Mouse (Mus musculus) liver, embryonic 11.5 days (tissue): ENCODE measurements around the gene Acat1. TPM values are rescaled to one million over a fixed set of nuclear protein-coding genes. Genes with fewer than 3 reads are reported as not detected.

ENCODE experiments used
- ATAC-seq: fragments of 200-750 bp; cut with Nextera tagmentation; replicated peaks from 2 replicates; pipeline ENCODE4 v1.8.0; 2017; ENCODE audit warnings: moderate number of reproducible peaks, mild to moderate bottlenecking, moderate TSS enrichment, moderate library complexity; ENCODE audit not compliant: low FRiP score
- DNase-seq: peaks from one replicate; pipeline ENCODE4 v3.0.0-alpha.2; 2017; ENCODE audit warnings: low spot score
- H3K27ac ChIP-seq: fragments of 300-500 bp; sonication (generic); 2 replicates; pipeline ENCODE4 v1.5.1; 2014; ENCODE audit warnings: mild to moderate bottlenecking, low read depth, low read length, control low read depth
- H3K27me3 ChIP-seq: fragments of 300-500 bp; sonication (generic); replicated peaks from 2 replicates; pipeline ENCODE4 v1.6.1; 2014; ENCODE audit warnings: low read length, mixed read lengths; ENCODE audit not compliant: control insufficient read depth, insufficient read depth
- H3K36me3 ChIP-seq: fragments of 300-500 bp; sonication (generic); 2 replicates; pipeline ENCODE4 v1.6.1; 2014; ENCODE audit warnings: mild to moderate bottlenecking, low read length, moderate library complexity, mixed read lengths; ENCODE audit not compliant: control insufficient read depth, insufficient read depth
- H3K4me1 ChIP-seq: fragments of 300-500 bp; sonication (generic); replicated peaks from 2 replicates; pipeline ENCODE4 v1.6.1; 2014; ENCODE audit warnings: low read length, mixed read lengths; ENCODE audit not compliant: control insufficient read depth, insufficient read depth
- H3K4me2 ChIP-seq: fragments of 300-500 bp; sonication (generic); 2 replicates; pipeline ENCODE4 v1.6.1; 2014; ENCODE audit warnings: mild to moderate bottlenecking, control low read depth, moderate library complexity
- H3K4me3 ChIP-seq: fragments of 300-500 bp; sonication (generic); 2 replicates; pipeline ENCODE4 v1.5.1; 2014; ENCODE audit warnings: low read depth, low read length, control low read depth
- H3K9ac ChIP-seq: fragments of 300-500 bp; sonication (generic); 2 replicates; pipeline ENCODE4 v1.6.1; 2014; ENCODE audit warnings: low read depth, low read length, control low read depth
- H3K9me3 ChIP-seq: fragments of 300-500 bp; sonication (generic); 2 replicates; pipeline ENCODE4 v1.6.1; 2016; ENCODE audit warnings: low read length, inconsistent platforms, mixed read lengths; ENCODE audit not compliant: control insufficient read depth
- WGBS: fragments of 180-500 bp; shearing (Covaris S2); extraction: QIAGEN DNeasy Blood & Tissue Kit; methylation state at CpG from one replicate; pipeline ENCODE4 v1.1.7; 2014; 5-methylcytosine and 5-hydroxymethylcytosine counted together
- polyA plus RNA-seq: library from polyadenylated mRNA; unstranded; fragments of >200 nt; fragmentation: Nextera tagmentation; extraction: Ambion mirVana; gene quantifications from 2 replicates; pipeline ENCODE4 v1.2.1, GENCODE M21; 2014

Gene Acat1
- polyA plus RNA-seq, 1 experiment from 2014 or later: 63.3 TPM

- 89% methylated on average over 7 of the region's 7 CpGs for WGBS
- DNase-seq (no peak), ATAC-seq (no peak)
- Histone ChIP-seq H3K27ac (no peak overlapping the region), H3K36me3 (peaks cover 25% of the 10 kb centered on the region), H3K4me3 (no peak overlapping the region), H3K9ac (no peak overlapping the region), H3K9me3 (no peaks in the 10 kb centered on the region), H3K4me1 (no peaks in the 10 kb centered on the region), H3K4me2 (no peak overlapping the region), H3K27me3 (no peaks in the 10 kb centered on the region)
These were observed 37.5 kb downstream of the Acat1 start for GRCm38 (mm10) chr9:53572516-53573307.

DNA sequence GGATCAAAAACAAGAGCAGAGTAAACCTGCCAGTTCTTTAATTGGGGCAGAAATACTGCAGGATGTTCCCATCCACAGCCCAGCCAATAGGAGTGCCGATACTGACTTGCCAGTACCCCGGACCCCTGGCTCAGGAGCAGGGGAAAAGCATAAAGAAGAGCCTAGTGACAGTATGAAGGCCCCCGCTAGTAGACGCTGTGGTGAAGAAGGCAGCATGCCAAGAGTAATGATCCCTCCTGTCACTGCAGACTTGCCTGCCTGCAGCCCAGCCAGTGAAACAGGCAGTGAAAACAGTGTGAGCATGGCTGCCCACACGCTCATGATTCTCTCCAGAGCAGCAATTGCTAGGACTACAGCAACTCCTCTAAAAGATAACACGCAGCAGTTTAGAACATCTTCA lies 39.5 kb downstream of the Acat1 start:
- no peak overlapping the region for H3K27ac ChIP-seq
- no peak overlapping the region for H3K4me2 ChIP-seq
- H3K27me3 ChIP-seq: no peaks in the 10 kb centered on the region
- H3K4me3 ChIP-seq: no peak overlapping the region
- DNase-seq (no peak), ATAC-seq (no peak)
- H3K9me3 ChIP-seq: no peaks in the 10 kb centered on the region
- peaks cover 28% of the 10 kb centered on the region for H3K36me3 ChIP-seq
- H3K4me1 ChIP-seq: no peaks in the 10 kb centered on the region
- 89% methylated on average over 6 of the region's 6 CpGs for WGBS
- H3K9ac ChIP-seq: no peak overlapping the region

DNA sequence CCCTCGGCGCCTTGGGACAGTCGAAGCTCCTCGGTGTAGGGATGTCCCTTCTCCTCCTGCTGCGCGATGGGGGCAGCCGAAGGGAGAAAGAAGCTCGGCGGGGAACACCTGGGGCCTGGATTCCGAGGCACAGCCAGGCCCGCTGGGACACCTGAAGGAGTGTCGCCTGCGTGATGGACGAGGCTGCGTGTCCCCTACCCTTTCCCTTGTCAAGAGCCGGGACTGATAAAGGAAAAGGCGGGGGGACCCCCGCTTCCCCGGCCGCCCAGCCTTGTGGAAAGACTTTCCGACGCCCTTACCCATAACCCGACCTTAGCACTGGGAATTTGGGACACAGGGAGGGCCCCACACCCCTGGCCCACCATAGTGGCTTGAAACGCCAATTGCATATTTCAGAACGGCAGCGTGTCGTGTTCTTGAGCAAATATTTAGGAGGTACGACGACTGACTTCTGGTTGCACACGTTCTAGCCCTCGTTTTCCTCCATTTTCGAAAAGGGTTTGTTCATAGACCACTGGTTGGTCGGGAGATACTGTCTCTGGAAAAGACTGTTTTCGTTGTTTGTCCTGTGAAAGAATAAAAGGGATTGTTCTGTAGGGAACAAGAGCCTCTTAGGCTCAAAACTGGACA lies 72.7 kb downstream of the Acat1 start:
- under 1% methylated on average over 32 of the region's 34 CpGs for WGBS
- peak overlapping the region; percentile 95 for H3K9ac ChIP-seq
- H3K27me3 ChIP-seq: no peaks in the 10 kb centered on the region
- peak overlapping the region; percentile 95 for H3K27ac ChIP-seq
- no peaks in the 10 kb centered on the region for H3K36me3 ChIP-seq
- H3K4me2 ChIP-seq: peak overlapping the region; percentile 73
- peaks cover 7% of the 10 kb centered on the region for H3K4me1 ChIP-seq
- H3K9me3 ChIP-seq: no peaks in the 10 kb centered on the region
- no peak for DNase-seq
- peak overlapping the region; percentile 95 for H3K4me3 ChIP-seq
- peak; percentile 29; the same call in 1 of the 2 replicates for ATAC-seq

- H3K27me3 ChIP-seq: no peaks in the 10 kb centered on the region
- ATAC-seq (peak; percentile 99), DNase-seq (peak; percentile 98)
- H3K9me3 ChIP-seq: no peaks in the 10 kb centered on the region
- H3K4me3 ChIP-seq: peak within 1 kb of the TSS; percentile 95
- H3K4me2 ChIP-seq: peak within 1 kb of the TSS; percentile 87
- H3K4me1 ChIP-seq: peaks cover 7% of the 10 kb centered on the region
- under 1% methylated on average over 69 of the region's 69 CpGs for WGBS
- H3K36me3 ChIP-seq: no peaks in the 10 kb centered on the region
- peak within 1 kb of the TSS; percentile 95 for H3K27ac ChIP-seq
- H3K9ac ChIP-seq: peak within 1 kb of the TSS; percentile 95
These were observed 73.4 kb downstream of the Acat1 start, which contains the start of the genes Atm and Npat for GRCm38 (mm10) chr9:53536558-53537320. Atm (minus strand) TSS chr9:53536740. Npat (plus strand) TSS chr9:53537047.

DNA sequence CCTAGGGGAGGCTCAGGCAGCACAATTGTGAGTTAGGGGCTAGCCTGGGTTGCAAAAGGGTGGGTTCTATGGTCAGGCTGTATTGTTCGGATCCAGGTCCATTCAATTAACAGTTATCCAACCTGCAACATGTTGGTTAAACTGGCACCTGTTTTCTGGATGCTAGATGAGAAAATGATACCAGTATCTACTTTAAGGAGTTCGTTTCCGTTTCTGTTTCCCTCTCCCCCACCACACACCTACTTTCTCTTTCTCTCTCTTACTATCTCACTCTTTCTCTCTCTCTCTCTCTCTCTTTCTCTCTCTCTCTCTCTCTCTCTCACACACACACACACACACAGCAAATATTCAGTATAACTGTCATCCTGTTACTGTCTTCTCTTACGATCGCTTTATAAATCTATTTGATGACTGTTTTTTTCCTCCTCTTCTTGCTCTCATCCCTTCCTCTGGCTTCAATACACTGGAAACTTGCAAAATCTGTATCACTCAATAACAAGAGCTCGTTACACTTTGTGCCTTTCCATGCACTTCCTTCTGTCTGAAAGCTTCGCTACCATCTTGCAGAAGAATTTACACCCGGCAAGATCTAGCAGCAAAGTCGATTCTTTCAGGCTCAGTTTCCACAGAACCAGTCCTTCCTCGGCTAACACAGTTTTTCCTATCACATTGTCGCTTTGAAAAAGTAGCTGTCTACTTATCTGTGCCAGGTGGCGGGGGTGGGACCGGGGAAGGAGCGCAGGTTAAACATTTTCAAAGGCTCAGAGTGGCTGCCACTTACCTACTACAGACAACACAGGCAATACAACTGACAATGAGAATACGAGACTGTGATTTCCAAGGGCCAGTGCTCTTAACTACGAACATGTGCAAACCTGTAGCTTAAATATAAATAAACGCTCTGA lies 74.5 kb downstream of the Acat1 start:
- peak overlapping the region; percentile 95 for H3K4me3 ChIP-seq
- peak overlapping the region; percentile 25 for H3K27ac ChIP-seq
- H3K9me3 ChIP-seq: no peaks in the 10 kb centered on the region
- no peaks in the 10 kb centered on the region; the same call in 1 of the 2 replicates for H3K36me3 ChIP-seq
- peak overlapping the region; percentile 87 for H3K4me2 ChIP-seq
- no peaks in the 10 kb centered on the region for H3K27me3 ChIP-seq
- no peak; the same call in 1 of the 2 replicates for ATAC-seq
- DNase-seq: peak; percentile 37
- H3K4me1 ChIP-seq: peaks cover 7% of the 10 kb centered on the region
- WGBS: 13% methylated on average over 17 of the region's 17 CpGs
- H3K9ac ChIP-seq: peak overlapping the region; percentile 42

Other genes with a start within 250 kb of the Acat1 start
- 11.2 and 12.0 TPM in 2 replicates for gene Kdelc2, start 226.4 kb downstream of the Acat1 start, polyA plus RNA-seq
- gene 4930550C14Rik, start 208.1 kb downstream of the Acat1 start, polyA plus RNA-seq: 0.85 and 1.0 TPM in 2 replicates
- gene Atm, start 73.6 kb downstream of the Acat1 start, polyA plus RNA-seq: 11.6 and 11.7 TPM in 2 replicates
- gene Npat, start 73.3 kb downstream of the Acat1 start, polyA plus RNA-seq: 19.9 and 20.7 TPM in 2 replicates
- gene Cul5, start 59.6 kb upstream of the Acat1 start, polyA plus RNA-seq: 28.3 and 29.8 TPM in 2 replicates
- 0.60 and 0.92 TPM in 2 replicates for gene Rab39, start 95.8 kb upstream of the Acat1 start, polyA plus RNA-seq
- gene Slc35f2, start 161.2 kb upstream of the Acat1 start, polyA plus RNA-seq: 0.92 and 1.4 TPM in 2 replicates
- 0.40 and 0.45 TPM in 2 replicates for gene Sln, start 239.8 kb upstream of the Acat1 start, polyA plus RNA-seq